Comparison of ENCODE assay signal across 8 mouse cellular contexts in genomic region chr3:52047537-52047936, GRCm38 (mm10). TPM values are rescaled to one million over a fixed set of nuclear protein-coding genes. Genes with fewer than 3 reads are reported as not detected.
DNase-seq lines count a peak whose midpoint lies in the region; ATAC-seq lines count a peak whose summit lies in the region.

No protein-coding gene starts in this region.

- no peak for DNase-seq in heart, postnatal 25 days (ENCODE audit: low spot score)
- DNase-seq in frontal cortex, postnatal 25 days (ENCODE audit: low spot score in 2 of 2): no peak
- DNase-seq in frontal cortex, postnatal 14 days (ENCODE audit: low spot score in 2 of 2): no peak

- ATAC-seq in heart, embryonic 11.5 days (replicated peaks; ENCODE audit: insufficient number of reproducible peaks, low FRiP score, low TSS enrichment): no peak
- ATAC-seq in hindbrain, embryonic 12.5 days (ENCODE audit: low FRiP score): no peak
- no peak for ATAC-seq in midbrain, embryonic 12.5 days (ENCODE audit: low FRiP score, low read depth)
- no peak for ATAC-seq in erythroid progenitor cell, adult 5-6 weeks (replicated peaks; ENCODE audit: low FRiP score, poor library complexity, severe bottlenecking)

- H3K27me3 ChIP-seq in heart, embryonic 11.5 days (ENCODE audit: control insufficient read depth, insufficient read depth, low read length): no peaks in the 10 kb centered on the region
- no peaks in the 10 kb centered on the region for H3K27me3 ChIP-seq in hindbrain, embryonic 12.5 days
- H3K27me3 ChIP-seq in midbrain, embryonic 12.5 days: no peaks in the 10 kb centered on the region

- 74% methylated on average over 8 of the region's 8 CpGs for WGBS in heart, embryonic 11.5 days (ENCODE audit: insufficient replicate concordance)
- 77% methylated on average over 8 of the region's 8 CpGs for WGBS in hindbrain, embryonic 12.5 days
- WGBS in midbrain, embryonic 12.5 days: 74% methylated on average over 8 of the region's 8 CpGs

- H3K4me1 ChIP-seq in heart, embryonic 11.5 days (ENCODE audit: control insufficient read depth, insufficient read depth, low read length): peaks cover 44% of the 10 kb centered on the region
- H3K4me1 ChIP-seq in brown adipose tissue, adult 24 weeks (ENCODE audit: control insufficient read depth, insufficient read depth, insufficient read length, low read length): peaks cover 3% of the 10 kb centered on the region; the same call in 1 of the 2 replicates
- peaks cover 48% of the 10 kb centered on the region for H3K4me1 ChIP-seq in hindbrain, embryonic 12.5 days
- peaks cover 52% of the 10 kb centered on the region for H3K4me1 ChIP-seq in midbrain, embryonic 12.5 days

- peak overlapping the region; percentile 70 for H3K4me2 ChIP-seq in heart, embryonic 11.5 days
- peak overlapping the region; percentile 59 for H3K4me2 ChIP-seq in hindbrain, embryonic 12.5 days (replicated peaks)
- H3K4me2 ChIP-seq in midbrain, embryonic 12.5 days (replicated peaks): peak overlapping the region; percentile 57

- peak overlapping the region; percentile 41 for H3K4me3 ChIP-seq in heart, embryonic 11.5 days (ENCODE audit: low read depth, low read length)
- peak overlapping the region; percentile 52; the same call in 1 of the 2 replicates for H3K4me3 ChIP-seq in brown adipose tissue, adult 24 weeks (ENCODE audit: insufficient read depth, low read depth, low read length)
- no peak overlapping the region for H3K4me3 ChIP-seq in hindbrain, embryonic 12.5 days
- no peak overlapping the region for H3K4me3 ChIP-seq in midbrain, embryonic 12.5 days

- H3K9me3 ChIP-seq in heart, embryonic 11.5 days (replicated peaks; ENCODE audit: control insufficient read depth, low read length): no peaks in the 10 kb centered on the region; the same call in 1 of the 2 replicates
- H3K9me3 ChIP-seq in hindbrain, embryonic 12.5 days (replicated peaks): no peaks in the 10 kb centered on the region
- H3K9me3 ChIP-seq in midbrain, embryonic 12.5 days: 0 out of 2 replicates have a peak, but pooled peaks cover 5% of the 10 kb centered on the region

- H3K9ac ChIP-seq in heart, embryonic 11.5 days (ENCODE audit: low read depth, low read length): peak overlapping the region; percentile 49; the same call in 1 of the 2 replicates
- peak overlapping the region; percentile 55; the same call in 1 of the 2 replicates for H3K9ac ChIP-seq in hindbrain, embryonic 12.5 days
- peak overlapping the region; percentile 53; the same call in 1 of the 2 replicates for H3K9ac ChIP-seq in midbrain, embryonic 12.5 days (replicated peaks)

- peak overlapping the region; percentile 93; the same call in 1 of the 2 replicates for H3K27ac ChIP-seq in heart, embryonic 11.5 days (ENCODE audit: low read depth, low read length)
- peak overlapping the region; percentile 72 for H3K27ac ChIP-seq in brown adipose tissue, adult 24 weeks (replicated peaks; ENCODE audit: low read depth, low read length)
- H3K27ac ChIP-seq in hindbrain, embryonic 12.5 days: peak overlapping the region; percentile 91
- peak overlapping the region; percentile 90 for H3K27ac ChIP-seq in midbrain, embryonic 12.5 days (replicated peaks)

- intact Hi-C loops in heart, postnatal 25 days (cut with DNase I): loop anchor here (5.0 kb wide), 1 partner anchor 150 kb away; no protein-coding TSS in a partner anchor

- no peaks in the 10 kb centered on the region for H3K36me3 ChIP-seq in heart, embryonic 11.5 days (ENCODE audit: control insufficient read depth, insufficient read depth, low read length)
- H3K36me3 ChIP-seq in hindbrain, embryonic 12.5 days: no peaks in the 10 kb centered on the region
- H3K36me3 ChIP-seq in midbrain, embryonic 12.5 days: no peaks in the 10 kb centered on the region; the same call in 1 of the 2 replicates

RNA-seq across cellular contexts. Expression of gene Maml3, which starts 57.3 kb away (rescaled TPM):
- polyA plus RNA-seq in heart, embryonic 11.5 days (2014; fragmentation: Nextera tagmentation; extraction: Ambion mirVana): 2.1 and 2.6 TPM in 2 replicates
- 1 to 10 TPM; 2.5 to 4.4 TPM for total RNA-seq in heart, postnatal 25 days (2021)
- 0.58 and 1.0 TPM in 2 replicates for polyA plus RNA-seq in brown adipose tissue, adult 24 weeks (2012; ENCODE audit: insufficient read depth, insufficient read length, missing spikeins)
- 8.3 and 8.9 TPM in 2 replicates for polyA plus RNA-seq in hindbrain, embryonic 12.5 days (2016; fragmentation: Nextera tagmentation; extraction: Ambion mirVana)
- polyA plus RNA-seq in midbrain, embryonic 12.5 days (2016; fragmentation: Nextera tagmentation; extraction: Ambion mirVana): 8.2 and 9.3 TPM in 2 replicates
- total RNA-seq in erythroid progenitor cell, adult 5-6 weeks (2015; ENCODE audit: low replicate concordance): 0.84 and 2.2 TPM in 2 replicates
- 0.15 and 1.0 TPM in 2 replicates for total RNA-seq in erythroid progenitor cell, adult 5-6 weeks (2017; ENCODE audit: low replicate concordance)

Comparison
In these comparisons a context has a peak if more than half of its experiments do, and no peak if none do; other contexts are left out.
1. H3K4me3 ChIP-seq: peak in heart, embryonic 11.5 days (single experiment) and brown adipose tissue, adult 24 weeks (single experiment); none in hindbrain, embryonic 12.5 days (single experiment) and midbrain, embryonic 12.5 days (single experiment).
2. Peak in every context shown above with its lines, with median percentiles within 50 percentile points of each other: H3K27ac ChIP-seq, H3K4me2 ChIP-seq and H3K9ac ChIP-seq.